Mouse (Mus musculus): ENCODE data around the gene Elk3. TPM values are rescaled to one million over a fixed set of nuclear protein-coding genes. Genes with fewer than 3 reads are reported as not detected.

Elk3 gene
- total RNA-seq, 2 experiments from 2014 or later: 31.7 to 32.9 TPM

DNA sequence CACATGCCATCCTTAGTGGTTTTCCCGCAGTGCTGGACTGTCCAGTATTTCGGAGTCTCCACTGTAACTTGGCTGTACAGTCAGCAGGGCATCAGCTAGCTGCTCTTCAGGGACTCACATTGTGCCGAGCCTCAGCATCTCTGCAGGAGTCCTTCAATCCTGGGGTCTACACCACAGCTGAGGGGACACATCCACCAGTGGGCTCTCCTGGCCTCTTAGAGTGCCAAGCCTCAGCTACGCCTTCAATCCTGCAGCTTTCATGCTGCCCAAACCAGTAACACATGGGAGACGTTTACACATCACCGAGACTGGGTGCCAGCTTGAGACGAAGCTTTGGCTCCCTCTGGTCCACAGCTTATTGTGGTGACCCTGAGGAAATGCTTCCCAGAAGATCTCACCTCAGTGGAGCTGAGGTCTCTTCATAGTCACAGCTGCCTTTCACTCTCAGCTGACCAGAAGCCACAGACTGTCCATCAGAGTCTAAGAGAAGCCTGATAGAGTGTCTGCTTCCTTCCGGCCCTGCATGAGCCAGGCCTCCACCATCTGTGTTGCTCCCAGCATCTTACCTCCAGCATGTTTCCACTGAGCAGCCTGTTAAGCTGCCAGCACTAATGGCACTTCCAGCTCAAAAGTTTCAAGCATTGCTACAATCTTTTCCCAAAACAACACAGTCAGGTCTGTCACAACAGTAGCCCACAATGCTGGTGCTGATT lies 95.7 kb downstream of the Elk3 start:
- DNase-seq: no peak
- intact Hi-C loops (cut with DNase I; ENCODE audit: low total_unique reads): no loop called here

DNA sequence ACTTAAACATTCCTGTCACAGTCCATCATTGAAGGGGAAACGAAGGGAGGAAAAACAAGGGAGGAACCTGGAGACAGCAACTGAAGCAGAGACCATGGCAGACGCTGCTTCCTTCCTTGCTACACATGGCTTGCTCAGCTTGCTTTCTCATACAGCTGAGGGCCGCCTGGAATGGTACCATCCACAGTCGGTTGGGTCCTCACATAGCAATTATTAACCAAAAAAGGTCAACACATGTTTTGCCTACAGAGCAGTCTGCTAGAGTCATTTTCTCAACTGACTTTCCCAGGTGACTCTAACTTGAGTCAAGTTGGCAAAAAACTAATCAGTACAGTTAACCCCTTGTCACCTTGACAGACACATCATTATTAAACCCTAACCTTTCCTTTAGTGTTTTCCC lies 96.7 kb downstream of the Elk3 start:
- DNase-seq: no peak
- intact Hi-C loops (cut with DNase I; ENCODE audit: low total_unique reads): no loop called here

DNA sequence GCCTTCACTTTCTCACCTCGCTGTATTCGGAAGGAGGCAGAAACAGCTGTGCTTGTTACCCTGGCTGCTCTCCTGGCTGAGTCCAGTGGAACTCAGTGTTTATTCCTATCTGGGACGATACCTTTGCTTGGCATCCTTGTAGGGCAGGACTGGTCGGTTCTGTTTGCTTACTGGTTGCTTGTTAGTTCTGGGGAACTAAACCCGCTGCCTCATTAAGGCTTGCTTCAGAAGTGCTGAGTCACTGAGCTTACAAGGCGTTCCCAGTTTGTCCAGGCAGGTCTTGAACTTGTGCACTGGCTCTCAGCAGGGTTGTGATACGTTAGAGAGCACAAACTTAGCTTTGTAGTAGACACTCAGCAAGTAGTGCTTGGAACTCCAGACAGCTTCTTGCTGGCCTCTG lies 97.6 kb downstream of the Elk3 start:
- intact Hi-C loops (cut with DNase I; ENCODE audit: low total_unique reads): no loop called here
- no peak for DNase-seq

DNA sequence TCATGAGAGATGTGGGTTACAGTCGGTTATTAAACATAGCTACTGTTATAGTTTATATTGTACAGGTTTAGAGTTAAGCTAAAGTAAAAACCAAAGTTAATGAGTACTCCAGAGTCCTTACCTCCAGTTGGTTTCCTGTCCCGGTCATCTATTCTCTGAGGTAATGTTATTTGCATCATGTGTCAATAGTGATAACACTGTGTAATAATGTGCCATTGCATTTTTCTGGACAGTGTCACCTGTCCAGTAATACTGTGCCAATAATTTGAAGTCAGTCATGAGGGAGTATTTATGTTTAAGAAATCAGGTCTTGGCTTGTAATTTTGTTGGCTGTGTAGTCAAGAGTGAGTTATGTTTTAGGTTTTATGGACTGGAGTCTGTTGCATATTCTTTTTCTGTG lies 98.2 kb downstream of the Elk3 start:
- DNase-seq: no peak
- intact Hi-C loops (cut with DNase I; ENCODE audit: low total_unique reads): no loop called here

DNA sequence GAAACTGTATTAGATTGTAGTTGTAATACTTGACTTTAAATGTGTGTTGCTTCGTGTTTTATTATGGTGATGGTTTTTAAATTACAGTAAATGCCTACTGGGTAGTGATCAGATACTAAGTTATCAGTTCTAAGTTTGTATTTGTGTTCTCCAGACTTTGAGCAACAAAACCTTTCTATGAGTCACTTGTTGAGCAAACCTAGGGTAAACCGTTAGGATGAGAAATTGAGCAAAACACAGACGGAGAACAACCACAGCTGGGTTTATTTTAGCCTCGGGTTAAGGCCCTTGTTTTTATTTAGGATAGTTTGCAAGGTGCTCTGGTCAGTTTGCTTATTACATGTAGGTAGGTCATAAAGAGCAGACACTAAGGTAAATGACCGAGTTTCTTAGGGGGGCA lies 103.8 kb downstream of the Elk3 start:
- intact Hi-C loops (cut with DNase I; ENCODE audit: low total_unique reads): no loop called here
- DNase-seq: no peak

DNA sequence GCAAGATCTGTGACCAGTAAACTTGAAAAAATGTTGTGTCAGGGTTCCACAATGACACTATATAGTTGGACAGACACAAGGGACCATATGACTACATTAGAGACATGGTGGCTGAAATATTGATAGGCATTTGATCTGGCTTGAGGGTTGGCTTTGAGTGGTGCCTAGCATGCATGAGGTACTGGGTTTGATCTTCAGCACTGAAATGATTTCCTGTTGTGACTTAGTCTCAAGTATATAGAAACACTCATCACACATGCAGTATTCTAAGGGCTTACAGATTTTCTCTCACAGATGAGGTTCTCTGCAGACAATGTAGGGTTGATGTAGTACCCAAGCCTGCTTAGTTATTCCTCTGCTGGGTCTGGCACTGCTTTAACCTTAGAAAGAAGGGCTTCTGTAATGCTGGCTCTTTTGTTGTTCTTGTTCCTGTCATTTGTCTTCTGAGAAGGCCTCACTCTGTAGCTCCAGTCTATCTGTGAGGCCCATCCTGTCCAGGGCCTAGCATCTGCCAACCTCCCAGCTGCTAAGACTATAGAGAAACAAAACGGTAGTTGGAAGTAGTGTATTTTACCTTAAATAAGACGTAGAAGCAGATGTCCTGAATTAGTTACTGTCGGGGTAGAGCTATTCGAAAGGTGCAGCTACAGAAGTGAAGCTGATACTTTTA lies 105.5 kb downstream of the Elk3 start:
- intact Hi-C loops (cut with DNase I; ENCODE audit: low total_unique reads): no loop called here
- DNase-seq: no peak

DNA sequence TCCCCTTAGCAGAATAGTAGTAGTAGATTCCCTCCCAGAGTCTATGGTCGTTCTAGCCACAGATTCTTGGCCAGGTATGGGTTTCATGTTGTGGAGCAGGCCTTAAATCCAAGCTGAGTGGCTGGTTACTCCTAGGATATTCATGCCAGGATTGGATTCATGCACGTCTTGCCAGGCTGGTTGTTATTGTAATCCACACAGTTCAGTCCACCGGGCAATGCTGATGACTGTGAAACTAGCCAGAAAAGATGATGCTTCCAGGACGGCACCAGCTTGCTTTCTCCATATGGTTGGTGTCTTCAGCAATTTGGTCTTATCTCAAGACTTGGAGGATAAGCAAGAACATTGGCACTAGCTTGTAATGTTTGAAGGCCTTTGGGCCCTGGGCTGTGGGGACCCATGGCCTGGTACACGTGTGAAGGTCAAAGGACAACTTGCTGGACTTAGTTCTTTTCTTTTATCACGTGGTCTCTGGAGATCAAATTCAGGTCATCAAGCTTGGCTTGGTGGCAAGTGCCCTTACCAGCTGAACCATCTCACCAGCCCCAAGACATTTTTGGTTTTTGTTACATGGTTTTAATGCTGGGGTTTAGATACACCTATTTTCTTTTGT lies 109.0 kb downstream of the Elk3 start:
- DNase-seq: no peak
- intact Hi-C loops (cut with DNase I; ENCODE audit: low total_unique reads): no loop called here

DNA sequence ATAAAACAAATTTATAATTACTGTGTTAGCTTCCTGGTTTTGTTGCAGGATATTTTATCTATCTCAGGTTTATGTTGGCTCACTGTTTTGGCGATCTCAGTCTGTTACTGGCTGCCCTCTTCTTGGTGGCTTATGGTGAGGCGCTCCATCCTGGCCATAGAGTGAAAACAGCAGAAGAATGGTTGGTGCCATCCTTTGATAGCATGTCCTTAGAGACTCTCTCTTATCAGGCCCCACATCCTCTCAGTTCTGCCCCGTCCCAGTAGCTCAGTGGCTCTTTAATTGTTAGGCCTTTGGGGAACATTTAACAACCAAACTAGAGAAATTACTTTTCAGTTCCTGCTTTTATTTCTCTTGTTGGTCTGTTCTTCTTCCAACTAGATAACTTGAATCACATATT lies 112.0 kb downstream of the Elk3 start:
- DNase-seq: no peak
- intact Hi-C loops (cut with DNase I; ENCODE audit: low total_unique reads): no loop called here

Other genes starting within 250 kb of the Elk3 start
- gene Cfap54, start 229.5 kb downstream of the Elk3 start, total RNA-seq (2021): 1 to 10 TPM in 1 of 2 experiments, under 1 TPM in 1; 0.66 to 1.4 TPM
- gene Cdk17, start 150.3 kb downstream of the Elk3 start, total RNA-seq (2021): 10 to 100 TPM in 1 of 2 experiments, 1 to 10 TPM in 1; 9.8 to 11.9 TPM
- gene Lta4h, start 142.3 kb upstream of the Elk3 start, total RNA-seq (2021): 10 to 100 TPM; 24.9 to 29.9 TPM
- gene Hal, start 177.6 kb upstream of the Elk3 start, total RNA-seq (2021): under 1 TPM in 1 of 2 experiments, not detected in 1; 0.16 TPM
- gene Amdhd1, start 228.9 kb upstream of the Elk3 start, total RNA-seq (2021): not detected
- gene Ccdc38, start 229.5 kb upstream of the Elk3 start, total RNA-seq (2021): not detected